Mouse (Mus musculus) limb, embryonic 10.5 days (tissue): ENCODE data around the gene Ppm1g. TPM values are rescaled to one million over a fixed set of nuclear protein-coding genes. Genes with fewer than 3 reads are reported as not detected.

Experiments
- DNase-seq: peaks from one replicate; pipeline ENCODE4 v3.0.0-alpha.2; 2017; ENCODE audit warnings: low spot score
- H3K27ac ChIP-seq: fragments of 300-500 bp; sonication (generic); 2 replicates; pipeline ENCODE4 v1.5.1; 2016; ENCODE audit warnings: mild to moderate bottlenecking
- H3K27me3 ChIP-seq: fragments of 300-500 bp; sonication (generic); 2 replicates; pipeline ENCODE4 v1.6.1; 2016; ENCODE audit warnings: low read depth, mild to moderate bottlenecking; ENCODE audit not compliant: poor library complexity, severe bottlenecking
- H3K36me3 ChIP-seq: fragments of 300-500 bp; sonication (generic); 2 replicates; pipeline ENCODE4 v1.6.1; 2016; ENCODE audit warnings: mild to moderate bottlenecking, moderate library complexity
- H3K4me1 ChIP-seq: fragments of 300-500 bp; sonication (generic); 2 replicates; pipeline ENCODE4 v1.6.1; 2016
- H3K4me3 ChIP-seq: fragments of 300-500 bp; sonication (generic); 2 replicates; pipeline ENCODE4 v1.5.1; 2016; ENCODE audit warnings: mild to moderate bottlenecking, moderate library complexity
- H3K9me3 ChIP-seq: fragments of 300-500 bp; sonication (generic); replicated peaks from 2 replicates; pipeline ENCODE4 v1.6.1; 2016; ENCODE audit warnings: mild to moderate bottlenecking
- WGBS: fragments of 180-500 bp; shearing (Covaris S2); methylation state at CpG from one replicate; pipeline ENCODE4 v1.1.7; 2016; 5-methylcytosine and 5-hydroxymethylcytosine counted together
- polyA plus RNA-seq: library from polyadenylated mRNA; unstranded; fragments of >200 nt; fragmentation: Nextera tagmentation; extraction: Ambion mirVana; gene quantifications from 2 replicates; pipeline ENCODE4 v1.2.1, GENCODE M21; 2016

Ppm1g gene
- polyA plus RNA-seq, 1 experiment from 2014 or later, result 189 TPM

GRCm38 (mm10) chr5:31179301-31179765, 41.2 kb downstream of the Ppm1g start:
- Histone ChIP-seq H3K4me3 (peak overlapping the region; percentile 92), H3K4me1 (peaks cover 9% of the 10 kb centered on the region), H3K27ac (peak overlapping the region; percentile 92), H3K27me3 (no peaks in the 10 kb centered on the region), H3K36me3 (peaks cover 33% of the 10 kb centered on the region), H3K9me3 (no peaks in the 10 kb centered on the region)
- peak; percentile 59 for DNase-seq
- under 1% methylated on average over 25 of the region's 25 CpGs for WGBS

- Histone ChIP-seq H3K27ac (no peak overlapping the region), H3K36me3 (peaks cover 97% of the 10 kb centered on the region), H3K4me3 (no peak overlapping the region), H3K27me3 (no peaks in the 10 kb centered on the region), H3K4me1 (no peaks in the 10 kb centered on the region), H3K9me3 (no peaks in the 10 kb centered on the region)
- DNase-seq, result no peak
- 93% methylated on average over 4 of the region's 4 CpGs for WGBS
Observed at GRCm38 (mm10) chr5:31168630-31169029, 51.9 kb downstream of the Ppm1g start.

- H3K9me3 ChIP-seq, result no peaks in the 10 kb centered on the region
Observed at GRCm38 (mm10) chr5:31164878-31165277, 55.6 kb downstream of the Ppm1g start.

GRCm38 (mm10) chr5:31162462-31162861, 58.0 kb downstream of the Ppm1g start:
- no peak overlapping the region for H3K4me3 ChIP-seq
- H3K36me3 ChIP-seq, result peaks cover 100% of the 10 kb centered on the region
- no peaks in the 10 kb centered on the region for H3K27me3 ChIP-seq
- no peaks in the 10 kb centered on the region for H3K9me3 ChIP-seq
- H3K4me1 ChIP-seq, result no peaks in the 10 kb centered on the region
- no peak for DNase-seq
- H3K27ac ChIP-seq, result no peak overlapping the region

More at GRCm38 (mm10) chr5:31164878-31165277, 55.6 kb downstream of the Ppm1g start:
- peaks cover 100% of the 10 kb centered on the region for H3K36me3 ChIP-seq
- H3K27me3 ChIP-seq, result no peaks in the 10 kb centered on the region
- H3K4me1 ChIP-seq, result no peaks in the 10 kb centered on the region
- no peak overlapping the region for H3K4me3 ChIP-seq
- no peak overlapping the region for H3K27ac ChIP-seq
- 90% methylated on average over 1 of the region's 1 CpGs for WGBS
- DNase-seq, result no peak

DNA sequence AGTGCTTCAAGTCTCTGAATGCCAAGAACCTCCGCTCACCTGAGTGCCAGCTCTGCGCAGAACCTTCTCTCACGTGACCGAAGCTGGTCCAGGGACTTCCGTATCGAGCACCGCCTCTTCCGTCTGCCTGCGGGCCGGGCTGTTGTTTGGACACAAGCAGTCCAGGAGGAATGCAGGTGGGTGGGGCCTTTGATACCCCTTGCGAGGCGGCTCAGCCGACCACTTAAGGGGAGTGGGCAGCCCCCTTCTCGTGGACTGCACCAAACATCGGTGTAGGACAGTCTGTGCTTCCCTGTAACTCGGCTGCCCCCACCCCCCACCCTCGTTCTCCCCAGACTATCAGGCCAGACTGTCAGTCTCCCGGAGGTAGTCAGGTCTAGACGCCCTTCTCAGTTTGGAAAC, 66.3 kb downstream of the Ppm1g start, which contains the start of gene Mpv17:
Gene Mpv17, minus strand, starts transcription at position 100 of the 402 bp plus-strand sequence.
- DNase-seq, result peak; percentile 87
- H3K4me1 ChIP-seq, result peaks cover 13% of the 10 kb centered on the region
- peak within 1 kb of the TSS; percentile 86 for H3K27ac ChIP-seq
- peak within 1 kb of the TSS; percentile 68 for H3K4me3 ChIP-seq
- under 1% methylated on average over 19 of the region's 19 CpGs for WGBS
- peaks cover 54% of the 10 kb centered on the region for H3K36me3 ChIP-seq
- no peaks in the 10 kb centered on the region for H3K27me3 ChIP-seq
- H3K9me3 ChIP-seq, result no peaks in the 10 kb centered on the region

DNA sequence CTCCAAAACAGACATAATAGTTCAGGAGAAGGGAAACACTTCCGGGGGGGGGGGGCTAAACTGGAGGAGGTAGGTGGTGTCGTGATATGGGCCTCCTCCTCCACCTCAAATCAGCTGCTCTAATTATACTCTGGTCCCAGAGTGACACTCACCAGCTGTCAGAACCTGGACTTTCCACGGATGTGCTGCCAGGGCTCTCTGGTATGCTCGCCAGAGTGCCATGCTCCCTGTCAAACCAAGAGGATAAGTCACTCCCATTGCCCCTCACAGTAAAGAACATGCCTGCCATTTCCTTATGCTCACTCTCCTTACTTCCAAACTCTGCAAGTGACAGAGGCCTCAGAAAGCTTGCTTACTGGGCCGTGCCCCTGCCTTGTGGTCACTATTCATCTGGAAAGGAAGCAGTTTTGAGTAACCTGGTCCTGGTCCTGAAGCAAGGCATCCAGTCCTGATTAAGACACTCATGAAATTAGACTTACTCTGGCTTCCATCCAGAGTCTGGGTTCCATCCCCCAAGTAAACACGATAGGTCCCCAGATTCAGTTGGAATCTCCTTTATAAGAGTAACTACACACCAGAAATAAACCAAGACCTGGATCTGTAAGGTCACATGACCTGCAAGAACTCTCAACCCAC, 66.9 kb downstream of the Ppm1g start:
- H3K36me3 ChIP-seq, result peaks cover 52% of the 10 kb centered on the region

More for the DNA sequence above, 66.9 kb downstream of the Ppm1g start:
- 41% methylated on average over 6 of the region's 6 CpGs for WGBS
- Histone ChIP-seq H3K4me3 (peak overlapping the region; percentile 68), H3K4me1 (peaks cover 13% of the 10 kb centered on the region), H3K27ac (peak overlapping the region; percentile 86), H3K27me3 (no peaks in the 10 kb centered on the region), H3K9me3 (no peaks in the 10 kb centered on the region)
- no peak for DNase-seq

Other genes starting within 250 kb of the Ppm1g start
- gene Atraid, start 172.4 kb downstream of the Ppm1g start, polyA plus RNA-seq, result 51.8 and 69.7 TPM in 2 replicates
- 10.4 and 10.8 TPM in 2 replicates for gene Slc5a6, start 171.8 kb downstream of the Ppm1g start, polyA plus RNA-seq
- 63.1 and 71.3 TPM in 2 replicates for gene Cad, start 165.9 kb downstream of the Ppm1g start, polyA plus RNA-seq
- gene Dnajc5g, start 114.4 kb downstream of the Ppm1g start, polyA plus RNA-seq, result not detected in 2 replicates
- 0.24 and 0.26 TPM in 2 replicates for gene Slc30a3, start 112.5 kb downstream of the Ppm1g start, polyA plus RNA-seq
- gene Trim54, start 104.0 kb downstream of the Ppm1g start, polyA plus RNA-seq, result 0.23 TPM in 1 of 2 replicates, not detected in the other
- not detected in 2 replicates for gene Ucn, start 81.9 kb downstream of the Ppm1g start, polyA plus RNA-seq
- gene Mpv17, start 66.4 kb downstream of the Ppm1g start, polyA plus RNA-seq, result 54.2 and 66.0 TPM in 2 replicates
- gene Gm29609, start 40.8 kb downstream of the Ppm1g start, polyA plus RNA-seq, result 1.0 and 1.3 TPM in 2 replicates
- gene Gtf3c2, start 40.5 kb downstream of the Ppm1g start, polyA plus RNA-seq, result 120 and 136 TPM in 2 replicates
- gene Snx17, start 27.5 kb downstream of the Ppm1g start, polyA plus RNA-seq, result 128 and 140 TPM in 2 replicates
- 85.7 and 89.6 TPM in 2 replicates for gene Eif2b4, start 27.3 kb downstream of the Ppm1g start, polyA plus RNA-seq
- gene Zfp513, start 18.4 kb downstream of the Ppm1g start, polyA plus RNA-seq, result 11.8 and 11.9 TPM in 2 replicates
- 118 and 133 TPM in 2 replicates for gene Nrbp1, start 20.2 kb upstream of the Ppm1g start, polyA plus RNA-seq
- gene Gm9970, start 20.5 kb upstream of the Ppm1g start, polyA plus RNA-seq, result 0.40 and 0.48 TPM in 2 replicates
- gene Krtcap3, start 31.0 kb upstream of the Ppm1g start, polyA plus RNA-seq, result 18.3 and 26.7 TPM in 2 replicates
- 34.7 and 48.6 TPM in 2 replicates for gene Ift172, start 70.4 kb upstream of the Ppm1g start, polyA plus RNA-seq
- gene Fndc4, start 75.4 kb upstream of the Ppm1g start, polyA plus RNA-seq, result 69.0 and 70.6 TPM in 2 replicates
- gene Gckr, start 76.8 kb upstream of the Ppm1g start, polyA plus RNA-seq, result 0.31 TPM in 1 of 2 replicates, not detected in the other
- 65.6 and 79.8 TPM in 2 replicates for gene Zfp512, start 231.7 kb upstream of the Ppm1g start, polyA plus RNA-seq